Mouse (Mus musculus) mammary gland, adult 2 months (tissue): ENCODE data around the gene Vps50. TPM values are rescaled to one million over a fixed set of nuclear protein-coding genes. Genes with fewer than 3 reads are reported as not detected.

Experiments used
- polyA plus RNA-seq: library from polyadenylated mRNA; depleted of rRNA; stranded (reverse); fragments of >200 nt; gene quantifications from 2 replicates; pipeline ENCODE4 v1.2.3, GENCODE M21; 2012; ENCODE audit warnings: low replicate concordance; rRNA removed

Gene Vps50
- polyA plus RNA-seq: 2.4 and 5.0 TPM in 2 replicates

DNA sequence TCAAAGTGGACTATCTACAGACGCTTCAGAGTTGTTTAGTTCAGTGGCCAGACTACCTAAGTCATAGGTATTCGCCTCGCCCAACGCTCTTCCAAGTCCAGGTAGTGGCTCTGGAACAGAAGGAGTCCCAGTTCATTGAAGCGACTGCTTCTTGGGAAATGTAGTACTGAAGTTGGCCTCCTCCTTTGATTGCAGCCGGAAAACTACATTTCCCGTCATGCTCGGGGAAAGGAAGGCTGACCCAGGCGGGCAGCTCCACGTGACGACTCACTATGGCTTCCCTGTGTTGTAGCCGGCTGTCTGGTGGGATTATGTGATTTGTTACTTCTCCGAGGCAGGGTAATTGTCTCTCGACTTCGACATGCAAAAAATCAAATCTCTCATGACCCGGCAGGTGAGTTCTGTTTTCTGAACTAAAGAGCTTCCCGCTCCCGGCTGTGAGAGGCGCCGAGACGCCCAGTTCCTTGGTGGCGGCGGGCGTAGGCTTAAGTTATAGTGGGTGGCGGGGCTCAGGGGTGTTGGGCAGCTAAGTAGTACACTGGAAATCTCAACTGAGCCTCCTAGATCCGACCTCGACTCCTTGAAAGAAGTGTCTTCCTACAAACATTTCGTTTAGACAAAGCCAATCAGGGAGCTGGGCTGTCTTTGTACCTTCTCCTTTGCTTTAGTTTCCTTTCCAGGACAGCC lies at the start of gene Vps50, which contains the start of gene Hepacam2:
Gene Vps50, plus strand, starts transcription at position 221 of the 687 bp plus-strand sequence.
Gene Hepacam2, minus strand, starts transcription at position 137 of the 687 bp plus-strand sequence.

Other genes with a start within 250 kb of the Vps50 start
- gene Samd9l, start 98.8 kb upstream of the Vps50 start, polyA plus RNA-seq: 1.9 and 4.9 TPM in 2 replicates
- gene Hepacam2, start 84 bp upstream of the Vps50 start, polyA plus RNA-seq: 2.8 and 6.5 TPM in 2 replicates